Mouse (Mus musculus) hindbrain, postnatal 0 days (tissue): ENCODE measurements around the gene Trpv2. TPM values are rescaled to one million over a fixed set of nuclear protein-coding genes. Genes with fewer than 3 reads are reported as not detected.

ENCODE experiments used
- ATAC-seq: fragments of 200-750 bp; cut with Nextera tagmentation; 2 replicates; pipeline ENCODE4 v1.8.0; 2017; ENCODE audit warnings: mild to moderate bottlenecking, moderate TSS enrichment, moderate library complexity
- DNase-seq: peaks from one replicate; pipeline ENCODE4 v3.0.0-alpha.2; 2015; ENCODE audit warnings: low spot score
- H3K27ac ChIP-seq: fragments of 300-500 bp; sonication (generic); 2 replicates; pipeline ENCODE4 v1.5.1; 2014; ENCODE audit warnings: mild to moderate bottlenecking
- H3K27me3 ChIP-seq: fragments of 300-500 bp; sonication (generic); 2 replicates; pipeline ENCODE4 v1.6.1; 2014; ENCODE audit warnings: low read length, mixed read lengths; ENCODE audit not compliant: insufficient read depth
- H3K36me3 ChIP-seq: fragments of 300-500 bp; sonication (generic); 2 replicates; pipeline ENCODE4 v1.6.1; 2014; ENCODE audit warnings: low read length, mixed read lengths; ENCODE audit not compliant: insufficient read depth
- H3K4me1 ChIP-seq: fragments of 300-500 bp; sonication (generic); 2 replicates; pipeline ENCODE4 v1.6.1; 2014; ENCODE audit warnings: antibody characterized with exemption, low read length, mixed read lengths; ENCODE audit not compliant: insufficient read depth
- H3K4me2 ChIP-seq: fragments of 300-500 bp; sonication (generic); 2 replicates; pipeline ENCODE4 v1.6.1; 2014; ENCODE audit warnings: low read depth, mild to moderate bottlenecking, low read length, moderate library complexity, mixed read lengths
- H3K4me3 ChIP-seq: fragments of 300-500 bp; sonication (generic); 2 replicates; pipeline ENCODE4 v1.5.1; 2014; ENCODE audit warnings: low read length
- H3K9ac ChIP-seq: fragments of 300-500 bp; sonication (generic); replicated peaks from 2 replicates; pipeline ENCODE4 v1.6.1; 2014; ENCODE audit warnings: mild to moderate bottlenecking, low read length, moderate library complexity, mixed read lengths
- H3K9me3 ChIP-seq: fragments of 300-500 bp; sonication (generic); 2 replicates; pipeline ENCODE4 v1.6.1; 2016; ENCODE audit warnings: low read length, mixed read lengths
- CTCF ChIP-seq: IDR thresholded peaks from 2 replicates; pipeline ENCODE4 v1.5.1; 2016; ENCODE audit warnings: antibody characterized with exemption, control low read depth, low read depth
- WGBS: fragments of 180-500 bp; shearing (Covaris S2); extraction: QIAGEN DNeasy Blood & Tissue Kit; methylation state at CpG from one replicate; pipeline ENCODE4 v1.1.7; 2014; 5-methylcytosine and 5-hydroxymethylcytosine counted together
- polyA plus RNA-seq: library from polyadenylated mRNA; unstranded; fragments of >200 nt; fragmentation: Nextera tagmentation; extraction: Ambion mirVana; gene quantifications from 2 replicates; pipeline ENCODE4 v1.2.1, GENCODE M21; 2015
- total RNA-seq: library from RNA; depleted of rRNA; stranded (reverse); fragments of >200 nt; gene quantifications from 2 replicates; pipeline ENCODE4 v1.2.3, GENCODE M21; 2014

The Trpv2 gene
- total and polyA plus RNA-seq, 2 experiments from 2014 or later, result 24.9 to 46.2 TPM

DNA sequence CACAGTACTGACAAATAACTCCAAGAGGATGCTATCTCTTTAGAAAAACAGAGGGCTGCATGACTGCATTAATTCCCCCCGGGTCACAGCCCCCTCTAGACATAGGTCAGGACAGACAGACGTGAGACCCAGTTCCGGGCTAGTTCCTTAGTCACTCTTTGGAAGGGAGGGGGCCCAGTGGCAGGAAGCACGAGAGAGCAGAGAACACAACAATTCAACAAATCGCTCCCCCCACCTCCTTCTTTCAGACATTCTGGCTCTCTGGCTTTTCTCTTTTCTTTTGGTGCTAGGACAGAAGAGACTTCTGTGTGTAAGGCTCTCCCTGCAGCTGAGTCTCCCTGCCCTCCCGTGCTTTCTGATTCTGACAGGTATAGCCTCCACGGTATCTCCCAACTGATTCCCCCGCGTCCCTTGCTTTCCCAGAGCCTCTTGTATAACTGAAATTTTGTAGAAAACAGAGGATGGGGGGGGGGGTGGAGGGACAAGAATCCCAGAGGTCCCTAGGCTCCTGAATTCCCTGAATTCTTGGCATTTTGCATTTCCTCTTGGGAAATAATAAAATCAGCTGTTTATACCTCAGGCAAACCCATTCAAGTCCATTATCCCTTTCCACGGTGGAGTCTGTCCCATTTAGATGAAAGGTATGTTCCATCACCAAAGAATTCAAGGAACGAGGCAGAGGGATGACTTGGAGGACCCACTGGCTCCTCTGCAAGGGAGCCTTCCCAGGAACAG lies 62.0 kb downstream of the Trpv2 start:
- 56% methylated on average over 11 of the region's 11 CpGs for WGBS
- DNase-seq, result no peak
- Histone ChIP-seq H3K36me3 (no peaks in the 10 kb centered on the region), H3K9ac (no peak overlapping the region), H3K9me3 (no peaks in the 10 kb centered on the region), H3K27me3 (no peaks in the 10 kb centered on the region), H3K27ac (peak overlapping the region; percentile 36; the same call in 1 of the 2 replicates), H3K4me2 (no peak overlapping the region), H3K4me1 (0 out of 2 replicates have a peak, but pooled peaks cover 7% of the 10 kb centered on the region), H3K4me3 (no peak overlapping the region)
- TF ChIP-seq CTCF, result no peak
- ATAC-seq, result no peak

- 0 out of 2 replicates have a peak overlapping the region, but pooled peaks have one; percentile 36 for H3K27ac ChIP-seq
- no peaks in the 10 kb centered on the region for H3K36me3 ChIP-seq
- TF ChIP-seq CTCF, result no peak
- H3K9me3 ChIP-seq, result no peaks in the 10 kb centered on the region
- no peaks in the 10 kb centered on the region for H3K27me3 ChIP-seq
- H3K4me1 ChIP-seq, result 0 out of 2 replicates have a peak, but pooled peaks cover 7% of the 10 kb centered on the region
- H3K9ac ChIP-seq, result no peak overlapping the region
- no peak for DNase-seq
- no peak overlapping the region for H3K4me2 ChIP-seq
- no peak for ATAC-seq
- no peak overlapping the region for H3K4me3 ChIP-seq
- 84% methylated on average over 3 of the region's 3 CpGs for WGBS
Observed at GRCm38 (mm10) chr11:62636840-62637221, 62.5 kb downstream of the Trpv2 start.

- Histone ChIP-seq H3K27ac (no peak overlapping the region), H3K4me2 (no peak overlapping the region), H3K9me3 (no peaks in the 10 kb centered on the region), H3K4me1 (0 out of 2 replicates have a peak, but pooled peaks cover 7% of the 10 kb centered on the region), H3K9ac (no peak overlapping the region), H3K27me3 (no peaks in the 10 kb centered on the region), H3K4me3 (no peak overlapping the region), H3K36me3 (no peaks in the 10 kb centered on the region)
- 80% methylated on average over 5 of the region's 5 CpGs for WGBS
- DNase-seq (no peak), ATAC-seq (no peak)
- TF ChIP-seq CTCF, result no peak
Observed at GRCm38 (mm10) chr11:62637401-62637800, 63.1 kb downstream of the Trpv2 start.

DNA sequence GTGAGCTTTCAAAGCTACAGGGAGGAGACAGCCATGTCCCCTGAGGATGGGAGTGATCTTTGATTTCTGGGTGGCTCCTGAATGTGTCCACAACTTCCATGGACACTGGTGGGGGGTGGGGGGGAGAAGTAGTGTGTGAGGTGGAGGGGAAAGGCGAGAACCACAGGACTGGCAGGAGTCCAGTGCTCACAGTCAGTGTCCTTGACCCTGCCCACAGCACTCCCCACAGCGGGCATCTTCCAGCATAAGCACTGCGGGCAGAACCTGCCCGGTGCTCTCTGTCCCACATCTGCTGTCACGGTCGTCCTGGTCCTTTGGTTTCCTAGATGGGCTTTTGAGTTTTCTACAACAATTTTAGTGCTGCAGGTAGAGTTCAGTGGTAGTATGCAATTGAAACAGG lies 63.5 kb downstream of the Trpv2 start:
- no peak overlapping the region for H3K9ac ChIP-seq
- no peak for TF ChIP-seq CTCF

GRCm38 (mm10) chr11:62638402-62638801 lies 64.1 kb downstream of the Trpv2 start:
- no peaks in the 10 kb centered on the region for H3K9me3 ChIP-seq
- ATAC-seq (no peak), DNase-seq (no peak)
- TF ChIP-seq CTCF, result no peak
- no peak overlapping the region for H3K4me2 ChIP-seq
- H3K9ac ChIP-seq, result no peak overlapping the region
- peaks cover 10% of the 10 kb centered on the region for H3K4me1 ChIP-seq
- H3K4me3 ChIP-seq, result no peak overlapping the region
- no peak overlapping the region for H3K27ac ChIP-seq
- no peaks in the 10 kb centered on the region for H3K27me3 ChIP-seq
- H3K36me3 ChIP-seq, result no peaks in the 10 kb centered on the region
- 92% methylated on average over 4 of the region's 4 CpGs for WGBS

More for the DNA sequence above, 63.5 kb downstream of the Trpv2 start:
- Histone ChIP-seq H3K9me3 (no peaks in the 10 kb centered on the region), H3K27me3 (no peaks in the 10 kb centered on the region), H3K4me1 (0 out of 2 replicates have a peak, but pooled peaks cover 7% of the 10 kb centered on the region), H3K4me2 (no peak overlapping the region), H3K36me3 (no peaks in the 10 kb centered on the region), H3K4me3 (no peak overlapping the region), H3K27ac (no peak overlapping the region)
- ATAC-seq (no peak), DNase-seq (no peak)
- 77% methylated on average over 6 of the region's 6 CpGs for WGBS

- Histone ChIP-seq H3K27ac (no peak overlapping the region), H3K36me3 (no peaks in the 10 kb centered on the region), H3K9me3 (no peaks in the 10 kb centered on the region), H3K4me3 (no peak overlapping the region), H3K9ac (no peak overlapping the region), H3K27me3 (no peaks in the 10 kb centered on the region), H3K4me1 (peaks cover 23% of the 10 kb centered on the region), H3K4me2 (no peak overlapping the region)
- WGBS, result 50% methylated on average over 3 of the region's 3 CpGs
- DNase-seq, result no peak
- no peak for ATAC-seq
- no peak for TF ChIP-seq CTCF
Observed at GRCm38 (mm10) chr11:62640378-62640777, 66.1 kb downstream of the Trpv2 start.
